Mouse (Mus musculus): Measurements from ENCODE around the gene Fkbp8.

- no peak for TF ChIP-seq CTCF (IDR thresholded peaks at IDR 0.05; ENCODE audit: low read depth, low read length)
- TF ChIP-seq POLR2A (IDR thresholded peaks at IDR 0.05; ENCODE audit: insufficient read depth, low read length), result no peak
- no peak for TF ChIP-seq EP300 (IDR thresholded peaks at IDR 0.05; ENCODE audit: insufficient read depth, low read depth, low read length)
These were observed 13.1 kb downstream of the Fkbp8 start for GRCm38 (mm10) chr8:70540507-70541071.

Data from ES-Bruce4 (cell line).